Mouse (Mus musculus): Measurements from ENCODE around the gene Itga8.

Gene Itga8

DNA sequence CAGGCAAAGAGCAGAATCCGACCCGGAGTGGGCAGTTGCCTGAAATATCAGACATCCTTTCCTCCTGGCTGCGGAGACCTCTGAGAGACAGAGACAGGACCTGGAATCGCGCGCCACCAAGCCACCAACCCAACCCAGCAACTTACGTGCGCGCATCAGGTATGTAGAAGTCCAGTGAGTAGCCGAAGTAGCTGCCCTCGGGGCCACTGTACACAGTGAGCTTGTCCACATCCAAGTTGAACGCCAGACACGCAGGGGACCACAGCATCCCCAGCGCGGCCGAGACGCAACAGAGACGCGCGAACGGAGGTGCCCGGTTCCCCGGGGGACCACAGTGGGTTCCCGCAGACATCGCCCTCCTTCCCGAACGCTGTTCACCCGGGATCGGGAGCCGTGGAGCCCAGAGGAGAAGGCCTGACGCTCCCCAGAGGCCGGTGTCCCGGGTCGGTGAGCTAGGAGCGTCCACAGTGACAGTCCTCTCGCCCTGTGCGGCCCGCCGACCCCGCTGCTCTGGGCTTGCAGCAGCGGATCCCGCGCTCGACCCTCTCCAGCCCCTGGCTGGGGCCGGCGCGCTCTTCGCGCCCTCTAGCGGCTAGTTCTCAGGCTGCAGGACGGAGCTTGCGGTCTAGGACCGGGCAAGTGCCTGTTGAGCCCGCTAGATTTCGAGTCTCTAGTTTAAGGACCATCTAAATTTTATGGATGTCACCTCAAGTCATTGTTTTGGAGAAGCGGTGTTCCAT, at the start of gene Itga8:
Gene Itga8 (minus strand): TSS at position 492 of the 740 bp plus-strand sequence.
- DNase-seq (ENCODE audit: low spot score in 2 of 2) = peak; percentile 52 to 83

GRCm38 (mm10) chr2:12348914-12349313, 47.2 kb upstream of the Itga8 start:
- no peak for DNase-seq (ENCODE audit: low spot score in 2 of 2)

DNA sequence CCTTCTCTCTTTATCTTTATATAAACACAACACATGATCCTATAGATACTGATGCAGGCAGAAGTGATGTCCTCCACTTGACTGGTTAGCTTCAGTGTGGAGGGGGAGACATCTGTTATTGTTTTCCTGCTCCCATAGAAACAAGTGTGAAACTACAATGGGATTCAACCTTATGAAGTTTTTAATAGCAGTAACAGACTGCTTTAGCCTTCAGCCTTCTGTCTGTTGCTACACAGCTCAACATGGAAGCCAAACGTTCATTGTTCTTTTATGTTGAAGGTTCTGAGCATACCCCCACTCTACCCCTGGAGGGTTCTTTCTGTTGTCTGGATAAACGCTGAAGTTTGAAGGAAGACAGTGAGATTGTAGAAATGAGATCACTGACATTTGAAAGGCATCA, 30.2 kb upstream of the Itga8 start:
- no peak for DNase-seq (ENCODE audit: low spot score in 2 of 2)

DNA sequence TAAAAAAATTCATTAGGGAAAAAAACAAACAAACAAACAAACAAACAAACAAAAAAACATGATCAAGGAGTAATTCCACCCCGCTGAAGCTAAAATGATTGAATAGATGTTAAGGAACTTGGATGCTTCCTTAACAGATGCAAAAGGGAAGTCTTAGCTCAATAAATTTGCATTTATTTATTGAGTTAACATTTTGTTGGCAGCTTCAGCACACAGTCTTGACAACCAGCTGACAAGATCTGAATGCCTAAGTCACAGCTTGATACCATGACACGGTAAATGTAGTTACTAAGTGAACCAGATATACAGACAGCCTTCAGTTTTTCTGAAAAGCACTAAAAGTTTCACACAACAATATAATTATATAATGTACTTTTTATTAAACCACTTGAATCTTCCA, 27.9 kb upstream of the Itga8 start:
- DNase-seq (ENCODE audit: low spot score in 2 of 2) = no peak

GRCm38 (mm10) chr2:12329068-12329407, 27.3 kb upstream of the Itga8 start:
- no peak for DNase-seq (ENCODE audit: low spot score in 2 of 2)

- DNase-seq (ENCODE audit: low spot score in 2 of 2) = no peak
Observed at GRCm38 (mm10) chr2:12328355-12329067, 26.8 kb upstream of the Itga8 start.

GRCm38 (mm10) chr2:12327691-12328354, 26.1 kb upstream of the Itga8 start:
- no peak for DNase-seq (ENCODE audit: low spot score in 2 of 2)

- DNase-seq (ENCODE audit: low spot score in 2 of 2) = no peak
Observed at GRCm38 (mm10) chr2:12327216-12327615, 25.5 kb upstream of the Itga8 start.

GRCm38 (mm10) chr2:12325868-12326267, 24.1 kb upstream of the Itga8 start:
- no peak for DNase-seq (ENCODE audit: low spot score in 2 of 2)

DNA sequence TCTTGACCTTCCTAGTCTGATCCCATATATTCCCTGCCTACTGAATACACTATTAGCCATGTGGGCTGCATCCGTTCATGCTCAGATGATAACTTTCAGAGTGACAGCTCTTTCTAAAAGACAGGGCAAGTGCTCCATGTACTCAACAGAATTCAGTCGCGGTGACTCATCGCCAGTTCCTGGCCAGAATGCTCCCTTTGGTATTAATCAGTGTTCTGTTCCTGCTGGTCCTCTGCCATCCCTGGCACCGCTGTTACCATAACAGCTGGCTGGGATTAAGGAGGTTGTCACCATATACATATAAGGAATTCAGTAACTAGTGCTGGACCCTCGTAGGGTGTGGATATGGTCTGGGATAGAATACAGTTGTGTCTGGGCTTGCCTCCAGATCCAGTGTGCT, 23.7 kb upstream of the Itga8 start:
- no peak for DNase-seq (ENCODE audit: low spot score in 2 of 2)

- DNase-seq (ENCODE audit: low spot score in 2 of 2) = no peak
Observed at GRCm38 (mm10) chr2:12320914-12321313, 19.2 kb upstream of the Itga8 start.

GRCm38 (mm10) chr2:12318715-12319114, 17.0 kb upstream of the Itga8 start:
- no peak for DNase-seq (ENCODE audit: low spot score in 2 of 2)

GRCm38 (mm10) chr2:12318036-12318435, 16.3 kb upstream of the Itga8 start:
- DNase-seq (ENCODE audit: low spot score in 2 of 2) = no peak

GRCm38 (mm10) chr2:12317343-12317742, 15.6 kb upstream of the Itga8 start:
- DNase-seq (ENCODE audit: low spot score in 2 of 2) = no peak

DNA sequence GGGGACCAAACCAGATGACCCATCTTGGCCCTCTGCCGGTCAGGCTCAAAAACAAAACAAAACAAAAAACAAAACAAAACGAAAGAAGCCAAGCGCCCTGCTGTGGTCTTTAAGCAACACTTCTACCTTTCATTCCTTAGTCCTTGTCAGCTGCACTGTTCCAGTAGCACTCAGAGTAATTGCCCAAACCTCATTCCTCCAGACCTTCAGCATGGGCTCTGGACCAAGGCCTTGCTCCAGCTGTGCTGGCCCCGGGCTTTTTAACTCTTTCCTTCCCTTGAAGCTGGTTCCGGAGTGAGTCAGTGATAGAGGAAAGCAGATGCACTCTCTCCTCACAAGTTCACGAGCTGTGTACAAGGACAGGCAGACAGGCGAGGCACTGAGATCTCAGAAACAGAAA, 14.6 kb upstream of the Itga8 start:
- DNase-seq (ENCODE audit: low spot score in 2 of 2) = no peak

- no peak for DNase-seq (ENCODE audit: low spot score in 2 of 2)
Observed at GRCm38 (mm10) chr2:12314028-12314427, 12.3 kb upstream of the Itga8 start.

- no peak for DNase-seq (ENCODE audit: low spot score in 2 of 2)
Observed at GRCm38 (mm10) chr2:12308466-12308865, 6.7 kb upstream of the Itga8 start.

DNA sequence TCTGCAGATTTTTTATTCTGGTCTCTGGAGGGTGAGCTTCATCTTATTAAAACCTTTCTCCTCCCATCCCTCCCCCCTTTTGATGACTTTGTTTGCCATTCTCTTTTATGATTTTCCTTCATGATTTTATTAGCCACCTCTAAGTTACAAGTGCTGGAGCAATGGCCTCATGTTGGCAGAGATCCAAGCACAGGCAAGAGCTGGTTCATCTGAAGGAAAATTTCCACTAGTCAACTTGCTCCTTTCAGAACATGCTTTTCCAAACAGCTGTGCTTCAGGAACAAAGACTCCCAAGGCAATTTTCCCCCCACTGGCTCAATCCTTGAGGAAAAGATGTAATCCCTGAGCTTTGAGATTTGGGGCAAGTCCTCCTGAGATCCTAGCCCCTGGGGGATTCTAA, 5.6 kb upstream of the Itga8 start:
- DNase-seq (ENCODE audit: low spot score in 2 of 2) = no peak

DNA sequence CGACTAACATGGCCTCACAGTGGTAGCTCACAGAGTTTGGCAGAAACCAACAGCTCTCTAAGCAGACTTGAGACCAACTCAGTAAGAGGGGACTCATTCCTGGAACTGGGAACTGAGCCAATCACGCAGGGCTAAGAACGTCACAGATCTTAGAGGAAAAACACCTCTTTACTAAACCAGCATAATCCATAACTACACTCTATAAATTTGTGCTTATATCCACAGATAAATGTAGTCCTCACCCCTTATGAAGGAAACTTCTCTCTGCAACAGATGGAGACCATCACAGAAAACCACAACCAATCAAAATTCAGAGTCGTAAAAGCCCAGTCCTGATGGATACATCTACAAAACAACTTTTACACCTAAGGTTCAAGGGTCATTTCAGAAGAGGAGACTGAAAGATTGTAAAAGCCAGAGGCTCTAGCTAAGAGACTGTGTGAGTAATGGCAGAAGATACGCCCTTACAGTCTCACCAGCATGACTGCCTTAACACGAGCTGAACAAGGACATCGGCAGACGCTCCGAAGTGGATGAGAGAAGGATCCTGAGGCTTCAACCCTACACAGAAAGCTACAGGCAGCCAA, 3.4 kb upstream of the Itga8 start:
- no peak for DNase-seq (ENCODE audit: low spot score in 2 of 2)

DNA sequence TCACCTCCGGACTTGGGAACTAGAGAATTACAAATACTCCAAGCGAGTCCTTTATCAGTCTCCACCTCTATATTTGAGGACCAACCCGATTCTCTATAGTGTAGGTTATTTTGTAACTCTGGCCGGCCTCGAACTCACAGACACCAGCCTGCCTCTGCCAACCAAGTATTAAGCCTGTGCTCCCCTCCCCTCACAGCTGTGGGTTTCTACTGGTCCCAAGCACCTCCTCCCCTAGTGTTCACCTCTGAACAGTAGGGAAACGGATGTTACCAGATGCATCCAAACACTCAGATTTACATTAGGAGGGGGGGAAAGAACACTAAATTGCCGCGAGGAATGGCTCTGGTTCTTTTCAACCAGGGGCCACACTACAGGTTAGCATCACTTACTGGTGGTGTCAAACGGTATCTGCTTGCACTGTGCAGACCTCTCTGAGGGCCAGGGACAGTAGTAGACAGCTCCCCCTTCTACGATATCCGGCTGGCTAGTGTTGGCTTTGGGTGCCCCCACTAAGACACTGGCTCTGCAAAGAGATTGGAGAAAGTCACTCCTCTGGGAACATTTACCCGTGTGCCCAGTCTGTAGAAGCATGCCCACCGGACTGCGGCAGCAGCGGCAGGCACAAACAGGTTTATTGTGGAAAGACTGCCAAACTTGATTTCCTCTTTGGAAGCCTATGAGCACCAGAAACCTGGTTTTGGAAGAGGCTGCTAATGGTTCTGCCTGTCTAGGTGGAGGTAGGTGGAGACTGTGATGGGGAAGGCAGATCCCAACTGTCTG, 1.1 kb downstream of the Itga8 start:
- no peak for DNase-seq (ENCODE audit: low spot score in 2 of 2)

DNA sequence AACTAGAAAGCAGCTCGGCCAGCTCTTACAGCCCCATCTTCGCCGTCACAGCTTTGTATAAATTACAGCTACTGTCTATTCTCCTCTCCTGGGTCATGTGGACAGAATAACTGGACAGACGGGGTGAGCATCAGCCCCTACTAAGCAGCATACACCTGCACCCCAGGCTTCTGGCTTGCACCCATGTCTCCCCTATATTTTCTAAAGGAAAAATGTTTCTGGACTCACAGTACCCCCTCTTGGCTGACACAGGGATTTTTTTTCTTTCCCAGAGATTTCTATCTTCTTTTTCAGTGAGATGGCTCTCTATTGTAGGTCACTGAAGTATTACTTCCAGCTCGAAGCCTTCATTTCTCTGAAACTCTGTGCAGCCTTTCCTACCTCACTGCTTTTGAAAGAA, 4.4 kb downstream of the Itga8 start:
- DNase-seq (ENCODE audit: low spot score in 2 of 2) = no peak

DNA sequence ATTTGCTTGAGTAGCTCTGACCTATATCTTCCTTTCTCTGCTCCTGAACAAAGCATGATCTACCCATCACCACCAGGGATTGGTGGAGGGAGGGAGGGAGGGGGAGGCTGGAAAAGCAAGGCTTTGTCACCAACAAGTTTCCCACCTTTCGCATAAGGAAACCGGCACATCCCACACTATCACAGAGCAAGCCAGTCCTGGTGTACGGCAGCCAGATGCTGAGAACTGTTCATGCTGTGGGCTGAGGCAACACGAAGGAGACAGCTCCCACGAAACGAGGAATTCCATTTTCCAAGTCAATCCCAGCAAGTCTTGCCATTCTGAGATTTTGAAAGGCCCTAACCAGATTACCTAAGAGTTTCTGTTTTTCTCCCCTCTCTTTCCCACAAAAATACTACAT, 6.6 kb downstream of the Itga8 start:
- no peak for DNase-seq (ENCODE audit: low spot score in 2 of 2)

Measured in frontal cortex, postnatal 14 days (tissue).